ENCODE assay signal across 12 mouse cellular contexts in the genomic region with DNA sequence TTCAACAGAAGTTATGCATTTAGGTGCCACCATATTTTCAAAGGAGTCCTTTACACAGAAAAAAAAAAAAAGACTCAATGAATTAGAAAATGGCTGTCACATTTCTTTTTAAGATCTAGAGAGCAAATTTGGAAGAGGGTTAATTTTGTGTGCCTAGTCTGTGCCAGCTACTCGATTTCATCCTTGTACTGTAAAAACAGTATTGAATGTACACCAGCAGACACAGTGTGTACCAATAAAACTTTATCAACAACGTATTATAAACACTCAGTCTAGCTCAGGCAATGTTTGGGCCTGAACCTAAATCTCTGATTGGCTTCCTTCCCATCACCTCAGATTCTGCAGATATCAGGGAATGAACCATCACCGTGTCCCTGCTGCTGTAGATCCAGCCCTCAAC.
DNase-seq lines count a peak whose midpoint lies in the region; ATAC-seq and TF ChIP-seq lines count a peak whose summit lies in the region.
"Had no signal": no experiment of that assay in that cellular context is flagged by ENCODE, and none has a peak within 500 bp of the region (broad histone marks: within the 10 kb centered on the region; RNA-seq: fewer than 3 reads in every experiment).

No protein-coding gene starts in this region.

- H3K4me1 ChIP-seq in kidney, adult 2 months (ENCODE audit: control insufficient read depth, insufficient read depth, low read length), result peaks cover 35% of the 10 kb centered on the region
- peaks cover 71% of the 10 kb centered on the region for H3K4me1 ChIP-seq in thymus, adult 2 months (replicated peaks; ENCODE audit: control insufficient read depth, insufficient read depth, low read length)
- H3K4me1 ChIP-seq in liver, embryonic 13.5 days (replicated peaks), result peaks cover 60% of the 10 kb centered on the region

- H3K4me2 ChIP-seq in liver, embryonic 13.5 days, result no peak overlapping the region
- H3K4me2 ChIP-seq: embryonic facial prominence, embryonic 15.5 days; forebrain, embryonic 15.5 days; midbrain, embryonic 12.5 days had no signal

- no peak overlapping the region for H3K4me3 ChIP-seq in kidney, adult 2 months (ENCODE audit: insufficient read depth, low read depth, low read length)
- H3K4me3 ChIP-seq in thymus, adult 2 months (ENCODE audit: control insufficient read depth, insufficient read depth, low read length), result no peak overlapping the region
- no peak overlapping the region for H3K4me3 ChIP-seq in liver, embryonic 13.5 days (replicated peaks)
- H3K4me3 ChIP-seq in left cerebral cortex, adult 2 months, result no peak overlapping the region
- H3K4me3 ChIP-seq: embryonic facial prominence, embryonic 15.5 days; forebrain, embryonic 15.5 days; midbrain, embryonic 12.5 days had no signal

- no peaks in the 10 kb centered on the region for H3K9me3 ChIP-seq in liver, embryonic 13.5 days (replicated peaks)
- H3K9me3 ChIP-seq: embryonic facial prominence, embryonic 15.5 days; forebrain, embryonic 15.5 days; midbrain, embryonic 12.5 days had no signal

- TF ChIP-seq POLR2A in kidney, adult 2 months (IDR thresholded peaks at IDR 0.05; ENCODE audit: low read depth, low read length), result no peak
- TF ChIP-seq POLR2A in thymus, adult 2 months (IDR thresholded peaks at IDR 0.05; ENCODE audit: control insufficient read depth, extremely low read depth, insufficient read depth, low read length, poor library complexity), result no peak

- intact Hi-C loops in left cerebral cortex, adult 2 months (cut with DNase I), result no loop called here

- WGBS in kidney, adult 2 months, result 83% methylated on average over 3 of the region's 3 CpGs
- WGBS in thymus, adult 2 months, result 73% methylated on average over 3 of the region's 3 CpGs
- 55% methylated on average over 3 of the region's 3 CpGs for WGBS in liver, embryonic 13.5 days (ENCODE audit: insufficient replicate concordance)

- ATAC-seq in liver, embryonic 13.5 days (ENCODE audit: low read depth), result no peak
- ATAC-seq: forebrain, embryonic 15.5 days had no signal

- H3K36me3 ChIP-seq in kidney, adult 2 months (ENCODE audit: control insufficient read depth, insufficient read depth, low read length), result no peaks in the 10 kb centered on the region
- H3K36me3 ChIP-seq in thymus, adult 2 months (ENCODE audit: control insufficient read depth, insufficient read depth, low read length), result no peaks in the 10 kb centered on the region
- H3K36me3 ChIP-seq in liver, embryonic 13.5 days, result no peaks in the 10 kb centered on the region
- H3K36me3 ChIP-seq: embryonic facial prominence, embryonic 15.5 days; forebrain, embryonic 15.5 days; midbrain, embryonic 12.5 days had no signal

- H3K9ac ChIP-seq in liver, embryonic 13.5 days, result no peak overlapping the region
- H3K9ac ChIP-seq: embryonic facial prominence, embryonic 15.5 days; forebrain, embryonic 15.5 days; midbrain, embryonic 12.5 days had no signal

- TF ChIP-seq CTCF in kidney, adult 2 months (conservative IDR thresholded peaks at IDR 0.05; ENCODE audit: insufficient read depth, insufficient read length, low read depth, low read length), result no peak
- TF ChIP-seq CTCF in thymus, adult 2 months (IDR thresholded peaks at IDR 0.05; ENCODE audit: borderline replicate concordance, control insufficient read depth, extremely low read depth, insufficient read depth, low read length, poor library complexity), result no peak
- TF ChIP-seq CTCF in left cerebral cortex, adult 2 months (IDR thresholded peaks at IDR 0.05), result no peak

- H3K27ac ChIP-seq in kidney, adult 2 months (ENCODE audit: insufficient read depth, low read depth, low read length), result peak overlapping the region; percentile 97
- H3K27ac ChIP-seq in thymus, adult 2 months (ENCODE audit: control insufficient read depth, insufficient read depth, low read length), result peak overlapping the region; percentile 81; the same call in 1 of the 2 replicates
- H3K27ac ChIP-seq in liver, embryonic 13.5 days, result peak overlapping the region; percentile 61; the same call in 1 of the 2 replicates
- H3K27ac ChIP-seq in left cerebral cortex, adult 2 months, result no peak overlapping the region; the same call in 1 of the 2 replicates
- H3K27ac ChIP-seq: midbrain, embryonic 12.5 days had no signal

- H3K27me3 ChIP-seq in kidney, adult 2 months (replicated peaks; ENCODE audit: control insufficient read depth, insufficient read depth, low read length), result no peaks in the 10 kb centered on the region
- H3K27me3 ChIP-seq in thymus, adult 2 months (ENCODE audit: control insufficient read depth, insufficient read depth, low read length), result no peaks in the 10 kb centered on the region
- no peaks in the 10 kb centered on the region for H3K27me3 ChIP-seq in liver, embryonic 13.5 days
- H3K27me3 ChIP-seq: embryonic facial prominence, embryonic 15.5 days; forebrain, embryonic 15.5 days; midbrain, embryonic 12.5 days had no signal

- DNase-seq in kidney, adult 2 months, result no peak
- DNase-seq in kidney, postnatal 10 days, result no peak
- no peak for DNase-seq in thymus, adult 2 months
- no peak for DNase-seq in thymus, postnatal 4 days
- DNase-seq in liver, embryonic 13.5 days, result no peak
- no peak for DNase-seq in left cerebral cortex, adult 2 months (ENCODE audit: extremely low spot score in 1 of 2, low spot score in 2 of 2)
- no peak for DNase-seq in layer of hippocampus, adult 9-11 months
- DNase-seq: adrenal gland, postnatal 25 days; cerebellum, adult 11-12 months had no signal
